Mouse (Mus musculus) common myeloid progenitor, adult 5-6 weeks (primary cell): ENCODE measurements at regions not wholly inside any gene's neighbourhood (a gene's known extent, or its start where the extent isn't known, plus 50 kb on each side); places are given as distances from the start of the nearest gene placed in this dataset.

Experiments used
- ATAC-seq: replicated peaks from 2 replicates; pipeline ENCODE4 v1.8.0; 2016; ENCODE audit warnings: low read depth, mild to moderate bottlenecking, moderate TSS enrichment, inconsistent platforms; ENCODE audit not compliant: poor library complexity, severe bottlenecking

DNA sequence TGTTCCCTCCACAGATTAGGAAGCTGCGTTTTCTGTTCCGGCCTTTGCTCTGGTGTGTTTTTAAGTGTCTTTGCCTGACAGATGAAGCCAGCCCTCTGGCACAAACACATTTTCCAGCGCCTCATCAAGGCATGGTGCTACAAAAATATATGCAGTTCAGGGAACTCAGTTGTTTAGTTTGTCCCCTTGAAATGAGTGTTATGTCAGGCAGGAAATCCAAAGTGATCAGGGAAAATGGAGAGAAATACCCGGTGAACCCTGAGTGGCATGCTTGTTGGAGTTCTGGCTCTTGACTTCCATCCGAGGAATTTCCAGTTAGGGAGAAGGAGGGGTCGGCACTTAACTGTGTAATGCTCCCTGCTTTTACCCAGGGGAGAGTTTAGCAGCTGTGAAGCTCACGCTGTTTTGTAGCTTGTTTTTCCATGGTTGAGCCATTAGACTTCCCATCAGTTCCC is 304.9 kb downstream of the Glrx3 start:
- no peak for ATAC-seq

- ATAC-seq = no peak
These were observed 308.2 kb downstream of the Glrx3 start for GRCm38 (mm10) chr7:137745575-137745974.

DNA sequence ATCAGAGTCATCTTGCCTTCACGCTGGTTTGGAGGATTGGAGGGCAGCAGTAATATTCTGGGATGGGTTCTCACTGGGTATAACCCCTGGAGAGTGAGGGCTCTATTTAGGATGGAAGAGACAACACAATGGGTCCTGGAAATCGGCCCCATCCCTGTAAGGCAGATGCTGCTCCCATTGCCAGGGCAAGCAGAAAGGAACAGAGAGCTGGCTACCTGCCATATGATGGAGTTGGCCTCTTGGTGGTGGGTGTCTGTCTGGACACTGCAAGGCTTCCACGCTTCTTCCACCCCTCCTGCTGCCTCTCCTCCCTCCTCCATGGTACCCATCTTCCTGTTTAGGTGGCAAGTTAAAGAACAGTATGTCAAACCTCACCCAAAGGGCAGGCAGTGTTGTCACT is 308.6 kb downstream of the Glrx3 start:
- no peak for ATAC-seq

DNA sequence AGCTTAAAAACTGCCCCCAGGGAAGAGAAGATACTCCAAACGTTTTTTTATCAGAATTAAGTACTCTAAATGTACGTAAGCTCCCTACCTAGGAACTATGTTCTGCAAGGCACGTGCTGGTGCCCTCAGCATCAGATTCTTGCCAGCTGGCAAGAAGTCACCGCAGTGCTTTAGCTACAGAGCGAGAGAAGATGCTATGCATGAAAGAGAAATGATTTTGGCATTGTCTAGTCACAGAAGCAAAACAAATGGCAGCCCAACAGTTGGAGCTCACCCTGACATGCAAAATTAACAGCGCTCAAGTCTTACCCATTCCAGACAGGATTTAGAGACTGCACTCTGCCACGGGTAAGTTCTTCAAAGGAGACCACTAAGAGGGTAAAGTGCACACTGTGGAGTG is 311.5 kb downstream of the Glrx3 start:
- no peak for ATAC-seq

- ATAC-seq = no peak
These were observed 313.3 kb downstream of the Glrx3 start for GRCm38 (mm10) chr7:137750741-137751140.

- no peak for ATAC-seq
These were observed 313.9 kb downstream of the Glrx3 start for GRCm38 (mm10) chr7:137751151-137751859.

GRCm38 (mm10) chr7:137765961-137766360 is 328.5 kb downstream of the Glrx3 start:
- no peak for ATAC-seq

GRCm38 (mm10) chr7:137766721-137767120 is 329.3 kb downstream of the Glrx3 start:
- ATAC-seq = no peak

DNA sequence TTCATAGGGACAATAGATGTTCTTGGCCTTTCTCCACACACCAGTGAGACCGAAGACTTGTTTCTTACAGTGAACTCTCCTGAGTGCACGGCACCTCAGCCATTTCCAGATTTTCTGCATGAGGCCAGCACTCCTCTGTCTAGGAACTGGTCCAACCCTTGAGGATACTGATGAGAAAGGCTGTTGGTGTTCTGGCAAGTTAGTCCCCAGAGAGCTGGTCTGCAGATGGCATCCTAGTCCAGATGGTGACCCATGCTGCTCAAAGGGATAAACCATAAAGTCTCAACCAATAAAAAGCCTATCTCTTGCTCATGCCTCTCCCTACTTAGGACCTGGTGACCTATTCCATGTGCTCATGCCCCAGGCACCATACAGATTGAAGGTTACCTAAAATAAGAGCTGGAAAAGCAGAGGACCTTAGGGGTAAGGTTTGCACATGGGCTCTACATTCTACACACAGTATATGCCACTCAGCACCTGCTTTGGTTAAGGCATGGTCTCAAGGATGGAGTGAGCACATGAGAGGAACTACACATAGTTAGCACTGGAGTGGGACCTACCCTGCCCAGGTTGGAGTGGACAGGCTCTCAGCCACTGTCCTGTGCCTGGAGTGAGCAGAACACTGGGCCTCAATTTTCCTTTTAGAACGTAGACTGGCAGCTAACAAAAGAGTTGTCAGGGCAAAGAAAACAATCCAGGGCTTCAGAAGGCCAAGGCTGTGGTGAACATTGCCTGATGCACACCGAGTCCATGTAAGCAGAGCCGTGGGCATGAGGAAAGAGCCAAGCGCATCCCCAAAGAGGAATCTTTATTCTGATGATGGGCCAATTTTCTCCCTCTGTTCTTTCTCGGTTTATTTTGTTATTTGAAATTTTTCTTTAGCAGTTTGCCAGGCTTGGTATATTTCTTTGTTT is 335.9 kb downstream of the Glrx3 start:
- no peak for ATAC-seq

- no peak for ATAC-seq
These were observed 336.5 kb downstream of the Glrx3 start for GRCm38 (mm10) chr7:137773965-137774310.

- peak; percentile 62; the same call in 1 of the 2 replicates for ATAC-seq
These were observed 346.5 kb downstream of the Glrx3 start for GRCm38 (mm10) chr7:137783954-137784353.

GRCm38 (mm10) chr7:137805361-137805760 is 367.9 kb downstream of the Glrx3 start:
- no peak for ATAC-seq

- ATAC-seq = no peak
These were observed 375.4 kb downstream of the Glrx3 start for GRCm38 (mm10) chr7:137812839-137813238.

DNA sequence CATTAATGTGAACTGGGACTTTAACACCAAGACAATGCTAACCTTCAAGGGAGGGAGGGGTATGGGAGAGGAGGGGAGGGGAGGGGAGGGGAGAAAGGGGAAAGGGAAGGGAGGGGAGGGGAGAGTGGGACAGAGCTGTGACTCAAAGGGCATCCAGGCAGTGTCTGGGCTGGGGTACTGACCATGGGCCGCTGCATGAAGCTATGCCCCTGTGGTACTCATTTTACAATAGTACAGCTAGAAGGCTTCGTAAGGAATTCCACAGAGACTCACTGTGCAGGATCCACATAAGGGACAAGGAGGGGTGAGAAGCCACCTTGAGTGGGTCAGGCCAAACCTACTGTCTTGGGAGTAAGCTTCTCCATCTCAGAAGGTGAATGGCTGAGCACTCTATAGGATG is 403.1 kb downstream of the Glrx3 start:
- ATAC-seq = no peak

DNA sequence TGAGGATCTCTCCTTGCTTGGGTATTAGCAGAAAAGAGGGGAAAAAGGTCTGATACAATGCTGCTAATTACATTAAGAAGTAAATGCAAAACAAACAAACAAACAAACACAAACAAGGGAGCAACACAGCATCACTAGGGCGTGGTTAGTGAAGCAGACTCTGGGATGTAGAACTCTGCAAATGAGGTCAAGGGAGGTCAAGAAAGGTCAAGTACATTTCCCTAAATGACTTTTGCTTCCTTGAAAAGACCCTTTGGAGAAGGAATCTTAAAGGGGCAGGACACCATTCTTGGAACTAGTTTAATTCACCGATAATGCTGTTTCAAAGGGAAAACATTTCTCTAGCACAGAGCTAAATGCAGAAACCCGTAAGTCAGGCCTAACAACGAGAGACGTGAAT is 403.6 kb downstream of the Glrx3 start:
- ATAC-seq = no peak

DNA sequence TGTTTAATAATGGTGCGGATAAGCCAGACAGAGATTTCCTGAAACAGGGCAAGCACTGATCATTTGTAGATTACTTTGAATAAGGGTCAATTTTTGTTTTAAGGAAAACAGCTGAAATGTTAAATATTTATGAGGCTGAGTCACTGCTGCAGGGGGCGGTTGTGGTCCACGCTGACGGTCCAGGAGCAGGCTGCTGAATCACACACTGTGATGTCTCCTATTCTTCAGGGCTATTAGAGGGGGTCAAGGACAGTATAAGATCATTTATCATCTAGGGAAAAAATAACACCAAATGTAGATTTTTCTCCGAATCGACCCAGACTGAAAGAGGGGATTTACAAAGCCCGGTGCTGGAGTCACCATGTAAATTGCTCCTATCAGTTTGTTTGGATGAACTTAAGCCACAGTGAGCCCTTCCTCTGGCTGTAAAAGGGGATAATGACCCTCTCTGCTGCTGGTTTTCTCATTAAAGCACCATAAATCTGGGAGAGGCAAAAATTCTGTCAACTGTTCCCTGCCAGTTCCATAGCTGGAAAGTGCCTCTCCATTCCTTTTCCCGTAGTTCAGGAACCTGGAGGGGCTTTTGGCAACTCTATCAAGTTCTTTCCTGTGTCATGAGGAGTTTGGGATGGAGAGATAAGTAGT is 404.2 kb downstream of the Glrx3 start:
- no peak for ATAC-seq

GRCm38 (mm10) chr7:137847856-137848255 is 410.4 kb downstream of the Glrx3 start:
- no peak for ATAC-seq

DNA sequence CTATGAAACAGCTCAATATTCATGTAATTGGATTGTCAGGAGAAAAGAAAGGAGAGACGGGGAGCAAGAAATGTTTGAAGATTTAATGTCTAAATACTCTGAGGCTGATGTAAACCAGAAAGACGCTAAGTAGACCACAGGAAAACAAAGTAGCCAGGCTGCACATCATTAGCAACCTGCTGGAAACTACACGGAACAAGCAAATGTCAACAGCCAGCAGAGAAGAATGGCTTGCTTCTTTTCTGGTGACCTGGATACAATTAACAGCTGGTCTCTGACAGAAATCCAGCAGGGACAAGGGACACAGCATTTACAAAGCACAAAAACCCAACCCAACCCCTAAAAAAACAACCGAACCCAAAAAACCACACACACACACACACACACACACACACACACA is 413.6 kb downstream of the Glrx3 start:
- ATAC-seq = no peak

DNA sequence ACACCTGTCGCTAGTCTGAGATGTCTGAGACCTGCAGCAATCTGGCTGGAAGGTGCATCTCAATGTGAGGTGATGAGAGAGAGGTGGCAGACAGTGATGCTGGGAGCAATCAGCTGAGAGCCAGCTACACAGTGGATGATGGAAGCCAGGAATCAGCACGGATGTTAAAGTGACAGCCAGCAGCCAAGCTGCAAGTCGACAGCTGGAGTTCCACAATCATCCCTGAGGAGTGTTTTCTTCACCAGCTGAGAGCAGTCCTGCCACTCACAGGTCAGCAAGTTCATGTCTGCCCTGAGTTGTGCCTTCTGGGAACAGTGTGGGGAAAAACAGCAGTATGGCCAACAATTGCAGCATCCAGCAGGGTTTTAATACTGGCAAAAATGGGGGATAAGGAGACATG is 422.3 kb downstream of the Glrx3 start:
- ATAC-seq = no peak

- ATAC-seq = peak; percentile 78
These were observed 423.1 kb downstream of the Glrx3 start for GRCm38 (mm10) chr7:137860520-137860919.

DNA sequence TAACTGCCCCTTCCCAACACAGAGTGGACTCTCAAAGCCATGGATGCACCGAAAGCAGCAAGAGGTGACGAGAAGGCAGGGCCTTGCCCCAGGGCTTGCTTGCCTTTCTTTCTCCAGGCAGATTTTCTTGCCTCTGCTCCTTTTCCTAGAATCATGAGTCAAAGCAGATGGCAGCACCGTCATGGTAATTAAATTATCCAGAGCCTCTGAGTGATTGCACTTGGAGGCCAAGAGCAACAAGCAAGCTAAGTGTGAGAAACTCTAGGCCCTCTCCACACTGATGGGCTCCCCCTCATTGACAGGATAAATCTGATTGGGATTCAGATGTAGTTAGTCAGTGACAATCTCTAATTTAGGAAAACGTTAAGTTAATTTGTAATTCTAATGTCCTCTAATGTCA is 427.5 kb downstream of the Glrx3 start:
- no peak for ATAC-seq
